Mouse (Mus musculus) megakaryocyte, adult 5-6 weeks (primary cell): ENCODE data around the gene Gm10300. TPM values are rescaled to one million over a fixed set of nuclear protein-coding genes. Genes with fewer than 3 reads are reported as not detected.

Experiments
- total RNA-seq, 2 experiments: library from RNA; stranded (forward) in 1 of 2; stranded (reverse) in 1 of 2; fragments of 153-499, 151-499 nt in 1 of 2; fragments of 221-1000, 200-1000 nt in 1 of 2; gene quantifications; 2 replicates each; pipeline versions ENCODE4 v1.2.3 to v1.2.4; 2015 to 2017

Gene Gm10300
- total RNA-seq, 2 experiments from 2014 or later: 0.16 to 0.33 TPM

Other genes starting within 250 kb of the Gm10300 start
- gene Ptpru, start 236.4 kb upstream of the Gm10300 start, total RNA-seq (2015): 2.1 and 2.5 TPM in 2 replicates
- 0.49 and 0.95 TPM in 2 replicates for gene Ptpru, start 236.4 kb upstream of the Gm10300 start, total RNA-seq (2017)
- 15.3 and 18.4 TPM in 2 replicates for gene Mecr, start 231.2 kb upstream of the Gm10300 start, total RNA-seq (2015)
- gene Mecr, start 231.2 kb upstream of the Gm10300 start, total RNA-seq (2017): 11.0 and 20.6 TPM in 2 replicates
- gene Srsf4, start 201.1 kb upstream of the Gm10300 start, total RNA-seq (2015): 39.0 and 39.7 TPM in 2 replicates
- 44.5 and 61.2 TPM in 2 replicates for gene Srsf4, start 201.1 kb upstream of the Gm10300 start, total RNA-seq (2017)
- not detected in 2 replicates for gene Tmem200b, start 152.9 kb upstream of the Gm10300 start, total RNA-seq (2015)
- gene Tmem200b, start 152.9 kb upstream of the Gm10300 start, total RNA-seq (2017): not detected in 2 replicates
- gene Epb41, start 624 bp downstream of the Gm10300 start, total RNA-seq (2015): 42.5 and 51.8 TPM in 2 replicates
- gene Epb41, start 624 bp downstream of the Gm10300 start, total RNA-seq (2017): 61.1 and 62.3 TPM in 2 replicates
- not detected in 2 replicates for gene Oprd1, start 69.8 kb downstream of the Gm10300 start, total RNA-seq (2015)
- not detected in 2 replicates for gene Oprd1, start 69.8 kb downstream of the Gm10300 start, total RNA-seq (2017)
- 32.4 and 32.9 TPM in 2 replicates for gene Ythdf2, start 137.6 kb downstream of the Gm10300 start, total RNA-seq (2015)
- gene Ythdf2, start 137.6 kb downstream of the Gm10300 start, total RNA-seq (2017): 35.0 and 42.0 TPM in 2 replicates
- 17.9 and 21.6 TPM in 2 replicates for gene Gmeb1, start 186.9 kb downstream of the Gm10300 start, total RNA-seq (2015)
- 29.0 and 29.5 TPM in 2 replicates for gene Gmeb1, start 186.9 kb downstream of the Gm10300 start, total RNA-seq (2017)
- gene Taf12, start 199.7 kb downstream of the Gm10300 start, total RNA-seq (2015): 40.8 and 41.2 TPM in 2 replicates
- 49.0 and 74.5 TPM in 2 replicates for gene Taf12, start 199.7 kb downstream of the Gm10300 start, total RNA-seq (2017)
- not detected in 2 replicates for gene Rab42, start 228.7 kb downstream of the Gm10300 start, total RNA-seq (2015)
- gene Rab42, start 228.7 kb downstream of the Gm10300 start, total RNA-seq (2017): not detected in 2 replicates